Mouse (Mus musculus) heart, embryonic 14.5 days (tissue): ENCODE measurements around the gene Txndc9. TPM values are rescaled to one million over a fixed set of nuclear protein-coding genes. Genes with fewer than 3 reads are reported as not detected.

Experiments
- ATAC-seq: fragments of 200-750 bp; cut with Nextera tagmentation; 2 replicates; pipeline ENCODE4 v1.8.0; 2017; ENCODE audit warnings: low read depth, moderate TSS enrichment; ENCODE audit not compliant: insufficient number of reproducible peaks, insufficient read depth, low FRiP score
- H3K27ac ChIP-seq, 2 experiments: fragments of 200-500 bp in 1 of 2; fragments of 300-500 bp in 1 of 2; sonication (generic) in 1 of 2; replicated peaks in 1 of 2; 2 replicates each; pipeline ENCODE4 v1.5.1; 2012 to 2014; ENCODE audit warnings: low read depth in 2 of 2, low read length in 2 of 2, control low read depth in 1 of 2, mild to moderate bottlenecking in 1 of 2, mixed read lengths in 1 of 2; ENCODE audit not compliant: control insufficient read depth in 1 of 2, insufficient read depth in 1 of 2
- H3K27me3 ChIP-seq: fragments of 300-500 bp; sonication (generic); 2 replicates; pipeline ENCODE4 v1.6.1; 2014; ENCODE audit warnings: mild to moderate bottlenecking, low read length, control low read depth; ENCODE audit not compliant: control insufficient read depth, insufficient read depth
- H3K36me3 ChIP-seq: fragments of 300-500 bp; sonication (generic); 2 replicates; pipeline ENCODE4 v1.6.1; 2014; ENCODE audit warnings: mild to moderate bottlenecking, control low read depth, low read length, mixed read lengths; ENCODE audit not compliant: control insufficient read depth, insufficient read depth
- H3K4me1 ChIP-seq, 2 experiments: fragments of 200-500 bp in 1 of 2; fragments of 300-500 bp in 1 of 2; sonication (generic) in 1 of 2; 2 replicates each; pipeline ENCODE4 v1.6.1; 2012 to 2014; ENCODE audit warnings: low read length in 2 of 2, control low read depth in 1 of 2, mixed read lengths in 1 of 2; ENCODE audit not compliant: control insufficient read depth in 2 of 2, insufficient read depth in 2 of 2
- H3K4me2 ChIP-seq: fragments of 300-500 bp; sonication (generic); 2 replicates; pipeline ENCODE4 v1.6.1; 2014; ENCODE audit warnings: mild to moderate bottlenecking, low read length
- H3K4me3 ChIP-seq, 2 experiments: fragments of 200-500 bp in 1 of 2; fragments of 300-500 bp in 1 of 2; sonication (generic) in 1 of 2; 2 replicates each; pipeline ENCODE4 v1.5.1; 2012 to 2014; ENCODE audit warnings: low read length in 2 of 2, mild to moderate bottlenecking in 2 of 2, control low read depth in 1 of 2, low read depth in 1 of 2, moderate library complexity in 1 of 2; ENCODE audit not compliant: control insufficient read depth in 1 of 2, insufficient read depth in 1 of 2
- H3K9ac ChIP-seq: fragments of 300-500 bp; sonication (generic); 2 replicates; pipeline ENCODE4 v1.6.1; 2014; ENCODE audit warnings: mild to moderate bottlenecking, low read length
- H3K9me3 ChIP-seq: fragments of 300-500 bp; sonication (generic); 2 replicates; pipeline ENCODE4 v1.6.1; 2016; ENCODE audit warnings: low read length, control low read depth; ENCODE audit not compliant: control insufficient read depth
- WGBS: fragments of 180-500 bp; shearing (Covaris S2); extraction: QIAGEN DNeasy Blood & Tissue Kit; methylation state at CpG from one replicate; pipeline ENCODE4 v1.1.7; 2014; 5-methylcytosine and 5-hydroxymethylcytosine counted together
- polyA plus RNA-seq: library from polyadenylated mRNA; unstranded; fragments of >200 nt; fragmentation: Nextera tagmentation; extraction: Ambion mirVana; gene quantifications from 2 replicates; pipeline ENCODE4 v1.2.1, GENCODE M21; 2014

Txndc9 gene
- polyA plus RNA-seq, 1 experiment from 2014 or later = 107 TPM

DNA sequence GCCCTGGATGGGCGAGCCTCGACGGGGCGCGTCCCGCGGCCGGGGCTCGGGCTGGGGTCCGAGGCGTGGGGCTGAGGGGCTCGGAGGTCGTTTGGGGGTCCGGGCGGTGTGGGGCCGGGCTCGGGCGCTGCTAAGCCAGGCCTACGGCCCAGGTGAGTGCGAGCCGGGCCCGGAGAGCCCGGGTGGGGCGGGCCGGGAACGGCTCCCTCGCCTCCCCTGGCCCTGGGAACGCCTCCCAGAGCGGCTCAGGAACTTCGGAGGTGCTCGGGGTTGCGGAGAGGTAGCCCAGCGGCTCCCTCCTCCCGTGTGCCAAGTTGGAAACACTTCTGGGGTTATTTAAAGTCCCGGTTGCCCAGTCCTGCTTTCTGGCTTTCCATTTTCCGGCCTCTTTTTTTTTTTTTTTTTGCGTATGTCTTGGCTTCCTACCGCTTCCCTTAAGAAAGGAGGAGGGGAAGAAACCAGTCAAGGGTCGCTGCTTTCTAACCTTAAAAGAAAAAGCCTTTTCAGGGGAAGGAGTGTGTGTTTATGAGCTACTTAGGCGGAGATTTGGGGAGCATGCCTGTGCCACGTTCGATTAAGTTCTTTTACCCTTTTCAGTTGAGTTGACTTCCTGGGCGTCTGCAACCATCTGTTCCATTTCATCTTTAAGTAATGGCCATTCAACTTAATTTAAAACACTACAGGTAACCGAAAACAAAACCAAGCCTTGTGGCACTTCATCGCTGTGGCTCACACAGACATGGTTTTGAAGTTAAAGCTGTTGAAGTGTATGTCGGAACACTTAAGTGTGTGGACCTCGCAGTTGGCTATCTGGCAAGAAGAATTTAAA is 892 bp upstream of the Txndc9 start:
- ATAC-seq = peak; percentile 3; the same call in 1 of the 2 replicates
- Histone ChIP-seq H3K9me3 (no peaks in the 10 kb centered on the region), H3K4me1 (peaks cover 0 to 16% of the 10 kb centered on the region in 2 experiments; a peak in 2 of 4 replicates), H3K27me3 (no peaks in the 10 kb centered on the region), H3K9ac (peak overlapping the region; percentile 95), H3K4me3 (peak overlapping the region; percentile 85 to 86), H3K4me2 (peak overlapping the region; percentile 81), H3K36me3 (peaks cover 20% of the 10 kb centered on the region), H3K27ac (peak overlapping the region; percentile 42 to 93; a peak in 3 of 4 replicates)
- 2% methylated on average over 43 of the region's 47 CpGs for WGBS

GRCm38 (mm10) chr1:37996877-37997484 is 712 bp downstream of the Txndc9 start:
- H3K27me3 ChIP-seq = no peaks in the 10 kb centered on the region
- H3K36me3 ChIP-seq = peaks cover 36% of the 10 kb centered on the region
- H3K4me2 ChIP-seq = peak overlapping the region; percentile 82
- peak overlapping the region; percentile 85 to 94 for H3K4me3 ChIP-seq
- ATAC-seq = peak; percentile 95
- H3K27ac ChIP-seq = peak overlapping the region; percentile 93 to 98
- WGBS = under 1% methylated on average over 42 of the region's 42 CpGs
- peaks cover 0 to 16% of the 10 kb centered on the region in 2 experiments; a peak in 2 of 4 replicates for H3K4me1 ChIP-seq
- H3K9me3 ChIP-seq = no peaks in the 10 kb centered on the region
- H3K9ac ChIP-seq = peak overlapping the region; percentile 95

GRCm38 (mm10) chr1:37996226-37996625 is 1.5 kb downstream of the Txndc9 start:
- Histone ChIP-seq H3K9me3 (no peaks in the 10 kb centered on the region), H3K27ac (peak overlapping the region in 1 of 2 experiments; percentile 93; a peak in 2 of 4 replicates), H3K27me3 (no peaks in the 10 kb centered on the region), H3K4me1 (peaks cover 0 to 16% of the 10 kb centered on the region in 2 experiments; a peak in 2 of 4 replicates), H3K4me3 (peak overlapping the region; percentile 85 to 94), H3K36me3 (peaks cover 44% of the 10 kb centered on the region), H3K4me2 (peak overlapping the region; percentile 82), H3K9ac (peak overlapping the region; percentile 86)
- 38% methylated on average over 3 of the region's 3 CpGs for WGBS
- ATAC-seq = no peak

- peaks cover 76% of the 10 kb centered on the region for H3K36me3 ChIP-seq
- no peak overlapping the region for H3K9ac ChIP-seq
- WGBS = 85% methylated on average over 5 of the region's 5 CpGs
- H3K4me2 ChIP-seq = no peak overlapping the region
- no peaks in the 10 kb centered on the region for H3K27me3 ChIP-seq
- no peak overlapping the region for H3K27ac ChIP-seq
- H3K9me3 ChIP-seq = no peaks in the 10 kb centered on the region
- no peaks in the 10 kb centered on the region for H3K4me1 ChIP-seq
- ATAC-seq = no peak
- H3K4me3 ChIP-seq = no peak overlapping the region
Observed at GRCm38 (mm10) chr1:37987856-37988255, 9.8 kb downstream of the Txndc9 start.

DNA sequence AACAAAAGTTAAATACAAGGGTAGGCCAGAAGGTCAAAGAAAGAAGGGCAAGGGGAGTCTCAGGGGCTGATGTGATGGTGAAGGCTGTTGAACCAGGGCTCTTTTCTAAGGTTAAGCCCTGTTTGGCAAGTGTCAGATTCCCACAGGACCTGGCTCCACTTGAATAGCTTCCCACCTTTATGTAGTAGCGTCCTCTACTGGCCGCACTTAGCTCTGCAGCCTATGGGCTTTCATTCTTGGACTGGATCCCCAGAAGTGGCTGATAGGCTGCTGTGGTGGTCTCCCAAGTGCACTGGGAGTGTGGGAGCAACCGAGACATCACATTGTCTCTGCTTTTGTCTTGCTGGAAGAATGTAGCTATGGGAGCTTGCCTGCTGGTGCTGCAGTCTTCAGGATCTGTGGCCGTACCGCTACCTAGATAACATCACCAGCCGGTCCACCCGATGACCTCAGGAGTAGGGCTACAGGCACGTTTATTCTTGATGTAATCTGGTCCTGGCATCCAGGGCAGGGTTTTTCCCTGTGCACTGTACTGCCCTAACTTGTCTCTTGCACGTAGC is 11.8 kb downstream of the Txndc9 start:
- H3K27me3 ChIP-seq = no peaks in the 10 kb centered on the region
- no peak overlapping the region for H3K27ac ChIP-seq
- no peak for ATAC-seq
- peaks cover 56% of the 10 kb centered on the region for H3K36me3 ChIP-seq
- no peak overlapping the region for H3K4me3 ChIP-seq
- H3K9me3 ChIP-seq = no peaks in the 10 kb centered on the region
- no peak overlapping the region for H3K4me2 ChIP-seq
- H3K9ac ChIP-seq = no peak overlapping the region
- H3K4me1 ChIP-seq = no peaks in the 10 kb centered on the region
- 76% methylated on average over 9 of the region's 9 CpGs for WGBS

DNA sequence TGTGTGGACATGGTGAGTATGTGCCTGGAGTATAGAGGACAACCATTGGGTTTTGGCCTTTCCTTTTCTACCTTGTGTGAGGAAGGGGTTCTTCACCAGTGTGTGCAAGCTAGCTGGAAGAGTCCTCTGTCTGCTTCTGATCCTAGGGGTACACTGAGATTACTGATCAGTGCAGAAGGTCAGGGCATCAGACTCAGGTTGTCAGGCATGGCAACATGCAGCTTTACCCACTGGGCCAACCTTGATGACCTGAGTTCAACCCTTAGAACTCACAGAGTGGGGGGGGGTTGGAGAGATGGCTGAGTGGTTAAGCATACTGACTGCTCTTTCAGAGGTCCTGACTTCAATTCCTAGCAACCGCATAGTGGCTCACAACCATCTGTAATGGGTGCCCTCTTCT is 13.4 kb downstream of the Txndc9 start:
- Histone ChIP-seq H3K4me2 (no peak overlapping the region), H3K27ac (no peak overlapping the region), H3K9me3 (no peaks in the 10 kb centered on the region), H3K9ac (no peak overlapping the region), H3K4me1 (no peaks in the 10 kb centered on the region), H3K36me3 (peaks cover 41% of the 10 kb centered on the region), H3K27me3 (no peaks in the 10 kb centered on the region), H3K4me3 (no peak overlapping the region)
- ATAC-seq = no peak
- 80% methylated on average over 1 of the region's 1 CpGs for WGBS

DNA sequence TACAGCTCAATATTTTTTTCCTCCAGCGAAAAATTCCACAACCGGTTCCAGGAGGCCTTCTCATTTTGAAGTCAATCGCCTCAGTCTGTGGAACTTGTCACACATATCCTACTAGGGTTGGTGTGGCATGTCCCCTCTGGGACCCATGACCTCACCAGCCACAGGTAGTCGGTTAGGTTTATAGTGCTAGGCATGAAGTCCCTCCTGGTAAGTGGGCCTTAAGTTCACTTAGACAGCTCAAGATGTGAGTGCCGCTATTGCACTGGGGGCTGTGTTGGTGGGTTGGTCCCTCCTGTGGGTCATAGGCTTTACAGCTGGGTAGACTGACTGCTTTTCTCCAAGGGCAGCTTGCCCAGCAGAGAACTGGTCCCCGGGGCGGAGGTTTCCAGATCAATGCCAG is 20.4 kb downstream of the Txndc9 start:
- no peaks in the 10 kb centered on the region for H3K27me3 ChIP-seq
- H3K36me3 ChIP-seq = no peaks in the 10 kb centered on the region
- H3K4me3 ChIP-seq = no peak overlapping the region
- no peak overlapping the region for H3K27ac ChIP-seq
- H3K4me2 ChIP-seq = no peak overlapping the region
- no peaks in the 10 kb centered on the region for H3K9me3 ChIP-seq
- no peak for ATAC-seq
- no peaks in the 10 kb centered on the region for H3K4me1 ChIP-seq
- no peak overlapping the region for H3K9ac ChIP-seq
- WGBS = 88% methylated on average over 7 of the region's 7 CpGs
